Mouse (Mus musculus) ovary, postnatal 14 days (tissue): ENCODE data around the gene Gm49450.

ENCODE experiments used
- DNase-seq: peaks from one replicate; pipeline ENCODE4 v3.0.0; 2022; ENCODE audit warnings: low spot score

The Gm49450 gene

DNA sequence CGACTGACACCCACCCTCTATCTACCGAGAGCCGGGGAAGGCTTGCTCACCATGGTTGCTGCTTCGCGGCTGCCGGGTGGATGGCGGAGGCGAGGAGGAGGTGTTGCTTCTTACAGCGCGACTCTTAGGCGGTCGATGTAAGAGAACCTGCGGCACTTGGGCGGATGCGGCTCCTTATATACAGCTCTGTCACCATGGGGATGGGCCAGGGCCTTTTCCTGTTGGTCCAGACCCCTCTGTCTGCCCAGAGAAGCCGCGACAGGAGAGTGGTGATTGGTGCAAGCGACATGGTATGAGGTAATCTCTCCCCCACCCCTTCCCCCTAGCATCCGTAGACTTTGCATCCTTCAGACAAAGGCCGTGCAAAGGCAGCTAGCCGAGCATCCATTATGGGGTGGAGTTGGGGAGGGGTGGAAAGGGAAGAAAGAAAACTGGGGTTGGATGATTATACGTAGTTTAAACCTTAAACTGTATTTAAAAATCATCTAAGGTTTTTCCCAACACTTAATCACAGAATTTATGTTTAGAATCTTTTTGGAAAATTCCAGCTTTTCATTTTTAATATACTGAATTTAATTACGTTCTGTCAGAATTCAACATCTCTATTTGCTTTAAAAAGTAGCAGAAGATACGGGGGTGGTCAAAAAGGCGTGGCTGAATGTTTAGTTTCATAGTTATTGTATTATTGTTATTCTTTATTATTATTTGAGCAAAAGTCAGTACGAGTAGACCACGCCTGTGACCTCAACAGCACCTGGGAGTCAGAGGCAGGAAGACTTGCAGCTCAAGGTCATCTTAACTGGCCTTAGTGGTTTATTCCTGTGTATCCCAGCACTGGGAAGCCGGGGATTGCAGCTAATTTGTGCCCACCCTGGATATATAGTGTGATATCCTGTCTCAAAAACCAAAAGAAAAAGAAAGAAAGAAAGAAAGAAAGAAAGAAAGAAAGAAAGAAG lies at the start of gene Gm49450, which contains the start of gene Tuba1a:
Gene Gm49450 (minus strand): TSS at position 151 of the 956 bp plus-strand sequence.
Gene Tuba1a (minus strand): TSS at position 303 of the 956 bp plus-strand sequence.
- DNase-seq, result peak; percentile 84

DNA sequence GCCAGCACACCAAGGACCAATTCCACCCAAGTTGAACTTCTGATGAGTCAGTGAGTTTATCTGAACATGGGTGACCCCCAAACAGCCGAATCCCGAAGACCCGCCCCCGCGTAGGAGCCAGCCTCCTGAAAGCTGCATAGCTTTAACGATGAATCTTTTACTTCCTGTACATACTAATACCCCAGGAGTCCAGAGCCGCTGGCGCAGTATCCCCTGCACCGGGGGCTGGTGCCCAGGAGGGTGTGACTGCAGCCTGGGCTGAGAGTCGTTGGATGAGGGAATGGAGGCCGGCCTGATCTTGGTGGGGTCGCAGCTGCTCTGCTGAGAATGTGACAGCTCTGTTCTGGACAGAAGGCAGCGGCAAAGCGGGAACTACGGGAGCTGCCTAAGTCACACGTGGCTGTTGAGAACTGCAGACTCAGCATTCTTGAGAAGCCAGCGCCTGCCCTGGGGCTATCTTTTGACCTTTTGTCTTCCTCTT lies 48.1 kb upstream of the Gm49450 start:
- DNase-seq, result no peak

DNA sequence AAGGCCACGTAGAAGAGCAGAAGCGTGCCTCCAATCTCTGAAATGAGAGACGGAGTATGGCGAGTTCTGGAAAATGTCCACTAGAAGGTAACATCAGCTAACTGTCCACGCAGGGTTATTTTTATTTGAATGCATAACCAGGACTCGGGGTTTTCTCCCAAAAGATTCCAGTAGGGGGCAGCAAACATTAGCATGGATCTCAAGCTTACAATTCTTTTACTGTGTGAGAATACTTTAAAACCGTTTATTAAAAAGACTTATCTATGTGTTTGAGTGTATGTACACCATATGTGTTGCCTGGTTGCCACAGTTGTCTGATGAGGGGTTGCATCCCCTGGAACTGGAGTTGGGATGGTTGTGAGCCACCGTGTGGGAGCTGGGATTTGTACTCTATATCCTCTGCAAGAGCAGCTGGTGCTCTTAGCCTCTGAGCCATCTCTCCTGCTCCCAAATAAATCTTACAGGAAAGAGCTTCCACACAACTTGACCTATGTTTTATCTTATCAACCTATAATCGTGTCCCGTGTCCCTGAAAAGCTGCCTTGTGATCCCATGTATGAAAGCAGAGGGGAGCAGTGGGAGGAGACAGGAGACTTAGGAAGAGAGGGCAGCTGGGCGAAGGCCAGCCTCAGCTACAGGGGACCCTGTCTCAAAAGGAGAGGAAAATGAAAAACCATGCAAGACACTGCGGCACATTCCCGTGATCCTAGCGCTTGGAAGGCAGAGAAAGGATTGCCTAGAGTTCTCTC lies 47.4 kb upstream of the Gm49450 start:
- no peak for DNase-seq

DNA sequence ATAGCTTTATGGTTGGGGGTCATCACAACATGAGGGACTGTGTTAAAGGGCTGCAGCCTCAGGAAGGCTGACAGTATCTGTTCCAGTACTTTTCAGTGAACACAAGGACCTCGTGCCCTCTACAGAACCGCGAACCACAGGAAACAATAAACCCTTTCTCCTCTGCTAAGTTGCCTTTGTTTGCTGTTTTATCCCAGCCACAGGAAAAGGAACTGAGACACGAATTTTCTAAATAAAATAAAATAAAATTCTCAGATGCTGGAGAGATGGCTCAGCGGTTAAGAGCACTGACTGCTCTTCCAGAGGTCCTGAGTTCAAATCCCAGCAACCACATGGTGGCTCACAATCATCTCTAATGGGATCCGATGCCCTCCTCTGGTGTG lies 45.4 kb upstream of the Gm49450 start:
- no peak for DNase-seq

DNA sequence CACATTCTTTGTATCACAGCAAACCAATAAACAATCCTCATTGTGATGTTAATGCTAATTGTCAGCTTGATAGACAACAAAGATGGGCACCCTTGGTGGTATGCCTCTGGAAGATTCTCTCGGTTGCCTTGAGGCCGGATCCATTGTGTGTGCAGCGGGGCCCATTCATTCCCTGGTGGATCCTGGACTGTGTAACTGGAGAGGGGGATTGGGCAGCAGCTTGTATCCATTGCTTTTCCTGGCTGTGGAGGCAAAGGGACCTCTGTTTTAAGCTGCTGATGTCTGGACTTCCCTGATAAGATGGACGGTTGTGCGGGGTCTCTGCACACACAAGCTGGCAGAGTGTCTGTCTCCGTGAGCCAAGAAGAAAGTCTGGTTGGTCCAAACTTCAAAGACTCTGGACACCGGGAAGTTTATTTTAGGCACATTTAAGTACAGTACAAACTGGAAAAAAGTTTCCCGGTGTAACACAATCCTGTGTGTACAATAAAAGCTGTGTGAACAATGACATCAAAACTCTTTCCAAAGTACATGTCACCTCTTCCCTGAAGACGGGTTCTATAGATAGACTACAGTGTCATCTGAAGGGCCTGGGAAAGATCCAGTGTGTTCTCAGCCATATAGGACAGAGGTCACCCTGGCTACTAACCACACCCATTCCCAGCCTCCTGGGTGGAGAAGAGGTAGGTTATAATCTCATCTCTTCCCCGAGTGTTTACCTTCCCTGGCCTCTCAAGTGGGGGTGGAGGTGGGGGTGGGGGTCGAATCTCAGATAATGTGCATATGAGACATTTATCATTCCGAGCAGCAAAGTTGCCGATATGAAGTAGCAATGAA lies 44.8 kb upstream of the Gm49450 start:
- no peak for DNase-seq

DNA sequence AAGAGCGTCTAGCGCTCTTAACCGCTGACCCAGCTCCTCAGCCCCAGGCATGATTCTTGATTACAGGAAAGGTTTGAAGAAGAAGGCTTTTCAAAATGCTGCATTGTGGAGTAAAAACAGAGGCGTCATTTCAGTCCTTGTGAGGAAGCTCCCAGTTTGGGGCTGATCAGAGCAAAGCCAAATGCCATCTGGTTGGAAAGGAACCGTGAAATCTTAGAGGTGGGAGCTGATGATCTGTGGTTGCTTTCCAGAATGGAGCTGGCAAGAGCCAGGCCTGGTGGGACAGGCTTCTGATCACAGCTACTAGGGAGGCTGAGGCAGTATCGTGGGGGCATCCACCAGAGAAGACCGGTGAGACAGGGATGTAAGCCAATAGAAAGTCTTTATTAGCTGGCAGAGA lies 43.5 kb upstream of the Gm49450 start:
- no peak for DNase-seq

DNA sequence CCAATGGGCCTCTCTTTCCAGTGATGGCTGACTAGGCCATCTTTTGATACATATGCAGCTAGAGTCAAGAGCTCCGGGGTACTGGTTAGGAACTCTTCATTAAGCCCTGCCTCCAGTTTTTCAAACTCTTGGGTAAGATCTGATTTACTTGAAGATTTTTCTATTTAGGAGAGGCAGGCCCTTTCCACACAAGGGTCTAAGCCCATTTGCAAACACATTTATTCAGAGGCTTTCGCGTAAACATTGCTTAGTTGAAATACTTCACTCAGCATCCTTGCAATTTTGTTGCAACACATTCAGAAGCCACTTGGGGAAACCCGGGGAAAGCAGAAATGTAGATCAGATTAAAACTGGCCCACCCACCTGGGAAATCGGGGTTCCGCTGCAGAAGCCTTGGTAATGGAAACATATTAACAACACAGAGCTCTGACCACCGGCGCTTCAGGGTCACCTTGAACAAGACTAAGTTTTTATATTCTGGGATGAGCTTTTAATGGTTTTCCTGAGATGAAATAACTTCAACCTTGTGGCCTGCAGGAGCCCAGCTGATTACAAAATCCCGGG lies 41.7 kb upstream of the Gm49450 start:
- no peak for DNase-seq

DNA sequence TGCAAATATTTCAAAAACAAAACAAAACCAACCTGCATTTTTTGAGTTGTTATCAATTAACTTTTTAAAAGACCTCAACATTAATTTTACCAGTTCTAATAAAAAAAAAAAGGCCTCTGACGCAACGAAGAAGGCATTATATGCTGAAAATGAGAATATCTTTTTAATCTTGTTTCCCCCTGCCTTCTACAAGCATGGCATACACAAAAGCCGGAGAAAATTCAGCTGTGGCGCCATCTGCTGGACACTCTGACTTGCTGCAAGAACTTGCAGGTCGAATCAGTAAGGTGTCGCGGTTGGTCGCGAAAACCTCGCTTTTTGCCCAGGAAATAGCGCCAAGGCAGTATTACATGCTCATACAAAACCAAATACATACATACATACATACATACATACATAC lies 40.5 kb upstream of the Gm49450 start:
- peak; percentile 82 for DNase-seq

DNA sequence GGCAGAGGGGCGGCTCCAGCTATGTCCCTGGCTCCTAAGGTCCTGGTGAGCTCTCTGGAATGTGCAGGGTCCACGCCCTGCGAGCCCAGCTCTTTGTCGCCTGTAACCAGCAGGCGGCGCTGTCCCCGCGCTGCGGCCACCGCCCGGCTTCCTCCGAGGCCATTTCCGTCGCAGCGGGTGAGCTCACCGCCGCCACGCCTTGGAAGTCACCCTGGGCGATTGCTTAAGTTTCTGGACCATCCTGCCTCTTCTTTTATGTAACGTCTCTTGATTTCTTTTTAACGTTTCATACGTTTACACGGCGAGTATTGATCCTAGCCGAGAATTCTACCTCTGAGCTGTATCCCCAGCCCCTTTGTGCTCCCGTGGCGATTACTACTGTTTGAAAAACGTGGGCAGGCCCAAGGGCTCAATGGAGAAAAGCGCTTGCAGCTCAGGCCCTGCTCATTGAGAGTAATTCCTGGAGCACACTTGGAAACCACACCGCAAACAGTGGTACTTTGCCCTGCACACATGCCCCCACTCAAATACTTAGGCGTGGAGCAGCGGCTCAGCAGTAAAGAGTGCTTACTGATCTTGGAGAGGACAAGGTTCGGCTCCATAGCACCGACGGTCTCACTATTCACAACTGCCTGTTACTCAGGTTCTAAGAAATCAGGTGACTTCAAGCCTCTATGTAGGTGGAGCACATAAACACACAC lies 39.9 kb upstream of the Gm49450 start:
- DNase-seq, result peak; percentile 94

DNA sequence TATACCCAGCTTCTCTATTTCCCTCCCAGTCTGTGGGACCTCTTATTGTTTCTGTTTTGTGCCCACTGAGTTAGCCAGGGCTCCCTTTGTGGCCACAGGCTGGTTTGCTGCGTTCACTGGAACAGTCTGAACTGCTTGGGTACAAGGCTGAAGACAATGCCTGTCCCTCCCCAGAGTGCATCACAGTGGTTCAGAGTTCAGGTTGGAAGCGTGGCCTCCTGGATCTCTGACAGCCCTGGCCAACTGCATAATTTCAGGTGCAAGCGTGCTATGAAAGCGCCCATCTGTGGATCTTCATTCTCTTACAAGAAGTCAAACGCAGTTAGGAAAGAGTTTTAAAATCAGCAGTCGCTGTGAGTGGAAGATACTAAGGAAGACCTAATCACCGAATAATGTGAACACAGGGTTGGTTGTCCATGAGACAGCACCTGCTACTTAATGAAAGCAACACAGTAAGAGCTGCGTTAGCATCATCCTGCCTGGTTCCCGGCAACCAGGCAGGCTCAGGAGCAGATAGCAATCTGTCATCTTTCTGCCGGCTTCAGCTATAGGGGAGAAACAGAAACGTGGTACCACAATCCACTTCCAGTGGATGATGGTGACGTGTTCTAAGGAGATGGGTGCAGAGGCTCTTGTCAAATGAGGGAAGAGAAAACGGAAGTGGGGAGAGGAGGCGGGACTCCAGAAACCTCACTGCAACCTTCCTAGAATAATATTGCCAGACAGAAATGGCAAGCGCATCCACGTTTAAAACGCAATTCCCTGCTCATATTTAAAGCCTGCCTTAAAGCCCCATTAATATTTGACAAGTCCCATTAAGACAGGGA lies 38.9 kb upstream of the Gm49450 start:
- DNase-seq, result no peak

DNA sequence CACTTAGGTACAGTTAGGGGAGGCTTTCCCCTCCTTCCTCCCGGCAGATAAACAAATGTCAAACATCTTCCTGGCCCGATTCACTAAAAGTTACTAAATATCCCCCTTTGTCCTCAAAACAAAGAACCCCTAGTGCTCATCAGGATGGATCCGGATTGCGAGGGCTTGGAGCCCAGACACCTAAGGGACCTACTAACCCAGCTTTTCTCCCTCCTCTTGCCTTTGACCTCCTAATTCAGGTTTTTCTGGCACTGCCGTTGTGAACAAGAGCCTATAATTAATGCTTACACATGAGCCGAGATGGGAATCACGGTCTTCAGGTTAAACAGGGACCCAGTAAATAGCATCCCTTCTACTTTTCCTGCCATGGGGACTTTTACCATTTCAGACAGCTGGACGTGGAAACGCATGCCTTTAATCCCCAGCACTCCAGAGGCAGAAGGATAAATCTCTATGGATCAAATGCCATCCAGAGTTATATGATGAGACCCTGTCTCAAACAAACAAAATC lies 38.2 kb upstream of the Gm49450 start:
- DNase-seq, result no peak

DNA sequence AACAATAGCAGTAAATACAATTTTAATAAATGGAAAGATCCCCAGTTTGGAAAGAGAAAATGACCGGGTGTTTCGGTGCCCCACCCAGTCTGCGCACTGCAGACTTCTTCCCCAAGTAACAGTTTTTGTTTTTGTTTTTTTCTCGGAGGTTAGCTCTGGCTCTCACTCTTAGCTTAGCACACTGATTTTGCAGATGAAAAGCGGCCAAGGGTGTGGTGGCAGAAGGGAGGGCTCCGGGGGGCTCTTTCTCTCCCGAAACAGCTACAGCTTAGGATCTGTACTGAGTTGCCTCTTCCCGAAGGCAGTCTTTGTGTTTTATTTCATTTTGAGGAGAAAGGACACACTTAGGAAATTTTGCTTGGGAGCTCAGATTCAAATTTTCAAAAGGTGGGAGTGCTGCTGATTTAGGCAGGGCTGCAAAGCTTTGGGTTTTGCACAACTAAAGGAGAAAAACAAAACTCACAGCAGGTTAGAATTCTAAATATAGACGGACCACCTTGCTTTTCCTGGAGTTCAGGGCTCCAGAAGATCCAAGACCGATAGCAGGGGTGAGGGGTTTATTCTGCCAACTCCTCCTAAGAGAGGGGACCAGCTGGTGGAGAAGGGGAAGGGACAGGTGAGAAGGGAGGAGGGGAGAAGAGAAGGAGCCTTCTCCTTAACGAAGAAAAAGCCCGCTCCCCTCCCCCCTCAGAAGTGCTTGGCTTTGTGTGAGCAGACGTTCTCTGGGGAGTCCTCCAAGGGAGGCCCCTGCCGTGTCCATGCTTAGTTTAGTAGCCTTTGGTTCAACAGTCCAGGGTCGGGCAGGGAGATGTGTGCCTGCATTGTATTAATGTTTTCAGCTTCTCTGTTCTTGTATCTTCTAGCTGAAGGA lies 37.6 kb upstream of the Gm49450 start:
- DNase-seq, result no peak

DNA sequence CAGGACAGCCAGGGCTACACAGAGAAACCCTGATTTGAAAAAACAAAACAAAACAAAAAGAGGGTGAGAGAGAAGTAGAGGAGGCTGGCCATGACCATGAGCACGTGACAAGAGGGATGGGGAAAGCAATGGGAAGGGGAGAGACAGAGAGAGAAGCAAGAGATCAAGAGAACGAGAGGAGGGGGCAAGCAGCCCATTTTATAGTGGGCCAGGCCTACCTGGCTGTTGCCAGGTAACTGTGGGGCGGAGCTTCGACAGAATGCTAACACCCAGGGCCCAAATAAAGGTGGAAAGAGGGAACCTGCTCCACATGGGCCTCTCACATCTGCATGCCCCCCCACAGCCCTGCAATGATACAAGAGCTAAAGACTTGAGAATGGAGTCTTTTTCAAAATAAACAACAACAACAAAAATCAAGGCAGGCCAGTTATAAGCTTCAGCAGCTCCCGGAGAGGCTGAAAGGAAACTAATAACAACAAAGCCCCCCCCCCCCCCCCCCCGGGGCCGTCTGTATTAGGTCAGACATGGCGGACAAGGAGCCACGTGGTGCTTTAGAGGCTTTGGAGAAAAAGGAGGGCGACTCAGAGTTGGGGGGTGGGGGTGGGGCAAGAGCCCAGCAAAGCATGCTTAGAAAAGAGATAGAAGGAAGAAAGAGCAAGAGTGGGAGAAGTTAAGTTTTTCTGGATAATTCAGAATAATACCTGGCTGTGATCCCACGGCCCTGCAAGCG lies 36.5 kb upstream of the Gm49450 start:
- no peak for DNase-seq

DNA sequence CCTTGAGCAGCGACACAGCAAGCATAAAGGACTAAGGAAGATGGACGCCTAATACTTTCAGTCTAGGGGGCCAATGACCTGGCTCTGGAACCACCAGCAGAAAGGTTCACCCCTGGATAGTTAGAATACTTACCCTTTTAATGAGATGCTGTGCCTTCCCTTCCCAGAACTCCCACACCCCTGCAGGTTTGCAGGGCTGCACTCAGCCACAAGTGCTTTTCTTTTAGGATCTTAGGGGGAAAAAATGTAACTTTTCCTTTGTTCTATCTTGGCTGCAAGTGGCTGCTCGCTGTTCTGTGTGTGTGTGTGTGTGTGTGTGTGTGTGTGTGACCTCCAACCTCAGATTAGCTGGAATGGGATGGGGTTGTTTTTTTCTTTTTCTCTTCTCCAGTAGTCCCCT lies 35.4 kb upstream of the Gm49450 start:
- no peak for DNase-seq

DNA sequence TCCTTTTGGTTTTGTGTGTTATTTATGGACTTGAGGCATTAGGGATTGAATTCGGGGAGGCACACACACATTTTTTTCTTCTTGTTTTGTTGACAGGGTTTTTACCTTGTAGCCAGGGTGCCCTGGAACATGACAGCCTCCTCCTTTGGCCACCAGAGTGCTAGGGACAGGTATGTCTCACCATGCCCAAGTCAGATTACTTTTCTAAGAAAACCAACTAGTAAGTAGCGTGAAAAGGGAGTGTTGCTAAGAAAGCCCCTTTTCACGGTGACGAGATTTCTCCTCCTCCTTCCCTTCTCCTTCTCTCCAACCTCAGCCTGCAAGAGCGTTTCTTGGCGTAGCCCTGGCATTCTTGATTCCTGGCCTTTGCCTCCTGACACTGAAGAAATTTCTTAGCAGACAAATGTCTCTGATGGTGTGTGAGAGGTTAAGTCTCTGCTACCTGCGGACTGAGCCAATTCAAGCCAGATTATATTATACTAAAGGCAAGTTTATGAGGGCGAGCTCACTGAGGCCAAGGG lies 34.4 kb upstream of the Gm49450 start:
- no peak for DNase-seq

DNA sequence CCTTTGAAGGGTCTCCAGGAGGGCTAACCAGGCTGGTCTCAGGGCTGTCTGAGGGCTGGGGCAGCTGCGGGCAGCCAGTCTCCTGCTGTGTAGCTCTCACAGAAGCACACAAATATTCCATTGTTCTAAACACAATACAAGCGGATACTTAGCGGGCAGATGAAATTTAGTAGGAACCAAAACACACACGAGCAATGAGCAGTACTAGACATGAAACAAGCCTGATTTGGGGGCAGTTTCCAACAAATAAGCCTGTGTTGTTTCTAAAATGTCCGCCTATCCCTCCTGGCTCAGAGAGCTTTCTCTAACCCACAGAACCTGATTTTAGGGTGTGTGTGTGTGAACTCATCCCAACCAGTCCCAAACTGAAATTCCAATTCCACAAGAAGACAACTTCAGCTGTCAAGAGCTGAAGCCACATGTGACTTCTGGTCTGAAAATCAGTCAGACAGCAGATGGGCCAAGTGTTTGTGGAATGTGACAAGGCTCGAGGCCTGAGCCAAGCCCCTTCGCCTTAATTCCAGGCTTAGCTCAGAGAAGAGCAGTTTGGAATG lies 33.8 kb upstream of the Gm49450 start:
- no peak for DNase-seq

DNA sequence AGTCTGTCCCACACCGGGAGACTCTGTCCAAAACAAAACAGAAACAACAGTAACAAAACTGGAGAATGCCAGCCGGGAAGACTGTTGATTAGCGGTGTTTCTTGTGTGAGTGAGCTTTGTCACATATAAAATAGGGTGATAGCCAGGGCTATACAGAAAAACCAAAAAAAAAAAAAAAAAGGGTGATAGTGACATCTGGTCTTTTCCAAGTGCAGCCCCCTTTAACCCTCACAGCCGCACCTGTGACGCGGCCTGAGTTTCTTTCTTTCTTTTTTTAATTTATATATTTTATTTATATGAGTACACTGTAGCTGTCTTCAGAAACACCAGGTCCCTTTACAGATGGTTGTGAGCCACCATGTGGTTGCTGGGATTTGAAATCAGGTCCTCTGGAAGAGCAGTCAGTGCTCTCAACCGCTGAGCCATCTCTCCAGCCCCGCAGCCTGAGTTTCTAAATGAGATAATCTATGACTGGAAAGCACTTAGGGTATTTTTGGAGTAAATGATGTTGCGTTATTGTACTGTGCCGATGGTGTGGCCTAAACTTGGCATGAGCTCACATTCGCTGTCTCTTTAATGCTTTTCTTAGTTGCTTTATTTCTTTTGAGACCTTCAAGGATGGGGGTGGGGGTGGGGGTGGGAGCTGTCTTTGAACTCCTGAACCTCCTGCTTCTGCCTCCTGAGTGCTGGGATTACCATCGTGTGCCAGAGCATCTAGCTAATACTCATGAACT lies 32.8 kb upstream of the Gm49450 start:
- DNase-seq, result no peak
